Mouse (Mus musculus) ovary, postnatal 14 days (tissue): ENCODE results near the gene Il12rb1.

Experiments
- DNase-seq: peaks from one replicate; pipeline ENCODE4 v3.0.0; 2022; ENCODE audit warnings: low spot score

Gene Il12rb1

GRCm38 (mm10) chr8:70773833-70774232, 34.4 kb upstream of the Il12rb1 start:
- peak; percentile 74 for DNase-seq

- DNase-seq = no peak
Observed at GRCm38 (mm10) chr8:70774740-70775139, 33.5 kb upstream of the Il12rb1 start.

- no peak for DNase-seq
Observed at GRCm38 (mm10) chr8:70775227-70775626, 33.0 kb upstream of the Il12rb1 start.

GRCm38 (mm10) chr8:70775851-70776495, 32.3 kb upstream of the Il12rb1 start:
- DNase-seq = no peak

GRCm38 (mm10) chr8:70776496-70777444, 31.5 kb upstream of the Il12rb1 start, which contains the start of gene Pik3r2:
Gene Pik3r2 (minus strand): TSS chr8:70776713.
- DNase-seq = peak; percentile 98

GRCm38 (mm10) chr8:70780093-70780492, 28.2 kb upstream of the Il12rb1 start:
- DNase-seq = no peak

GRCm38 (mm10) chr8:70786291-70787050, 21.8 kb upstream of the Il12rb1 start:
- DNase-seq = no peak

- no peak for DNase-seq
Observed at GRCm38 (mm10) chr8:70787051-70787445, 21.2 kb upstream of the Il12rb1 start.

- no peak for DNase-seq
Observed at GRCm38 (mm10) chr8:70787941-70788667, 20.1 kb upstream of the Il12rb1 start.

GRCm38 (mm10) chr8:70789046-70789445, 19.2 kb upstream of the Il12rb1 start:
- DNase-seq = no peak

GRCm38 (mm10) chr8:70790846-70791245, 17.4 kb upstream of the Il12rb1 start:
- DNase-seq = no peak

GRCm38 (mm10) chr8:70791294-70791701, 17.0 kb upstream of the Il12rb1 start:
- no peak for DNase-seq

GRCm38 (mm10) chr8:70791975-70792691, 16.1 kb upstream of the Il12rb1 start:
- peak; percentile 99 for DNase-seq

GRCm38 (mm10) chr8:70792700-70793099, 15.5 kb upstream of the Il12rb1 start:
- no peak for DNase-seq

GRCm38 (mm10) chr8:70794215-70794614, 14.0 kb upstream of the Il12rb1 start:
- no peak for DNase-seq

GRCm38 (mm10) chr8:70795370-70795769, 12.9 kb upstream of the Il12rb1 start:
- DNase-seq = no peak

GRCm38 (mm10) chr8:70796403-70797080, 11.7 kb upstream of the Il12rb1 start:
- no peak for DNase-seq

GRCm38 (mm10) chr8:70797081-70798070, 10.9 kb upstream of the Il12rb1 start:
- DNase-seq = peak; percentile 76

GRCm38 (mm10) chr8:70798281-70798680, 10.0 kb upstream of the Il12rb1 start:
- DNase-seq = no peak
